Mouse (Mus musculus) gastrocnemius, postnatal 25 days (tissue): Measurements from ENCODE around the gene Notch2. TPM values are rescaled to one million over a fixed set of nuclear protein-coding genes. Genes with fewer than 3 reads are reported as not detected.

Experiments
- DNase-seq: peaks from one replicate; pipeline ENCODE4 v3.0.0; 2022
- total RNA-seq, 2 experiments: library from RNA; stranded (reverse); gene quantifications; 1 replicate in 1 of 2; 2 replicates in 1 of 2; pipeline ENCODE4 v1.2.3; 2021

Notch2 gene
- total RNA-seq, 2 experiments from 2014 or later: 9.9 to 10.3 TPM

- peak; percentile 63 for DNase-seq
Observed at GRCm38 (mm10) chr3:98052507-98053430, 39.4 kb downstream of the Notch2 start.

DNA sequence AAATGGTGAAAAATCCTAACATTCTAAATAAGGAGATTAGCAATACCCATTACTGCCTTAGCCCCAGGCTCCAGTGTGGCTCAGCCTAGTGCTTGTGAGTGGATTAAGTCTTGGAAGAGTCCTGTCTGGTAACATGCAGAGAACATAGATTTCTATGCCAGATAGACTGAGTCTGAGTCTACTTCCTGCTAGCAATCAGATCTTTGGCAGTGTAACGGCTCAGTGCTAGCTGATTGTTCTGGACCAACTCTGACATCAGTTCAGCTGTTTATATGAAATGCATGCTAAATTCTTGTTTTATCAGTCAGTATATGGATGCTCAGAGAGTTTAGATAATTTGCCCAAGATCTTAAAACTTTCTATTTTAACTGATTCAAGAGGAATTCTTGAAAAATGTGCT is 40.5 kb downstream of the Notch2 start:
- DNase-seq: no peak

DNA sequence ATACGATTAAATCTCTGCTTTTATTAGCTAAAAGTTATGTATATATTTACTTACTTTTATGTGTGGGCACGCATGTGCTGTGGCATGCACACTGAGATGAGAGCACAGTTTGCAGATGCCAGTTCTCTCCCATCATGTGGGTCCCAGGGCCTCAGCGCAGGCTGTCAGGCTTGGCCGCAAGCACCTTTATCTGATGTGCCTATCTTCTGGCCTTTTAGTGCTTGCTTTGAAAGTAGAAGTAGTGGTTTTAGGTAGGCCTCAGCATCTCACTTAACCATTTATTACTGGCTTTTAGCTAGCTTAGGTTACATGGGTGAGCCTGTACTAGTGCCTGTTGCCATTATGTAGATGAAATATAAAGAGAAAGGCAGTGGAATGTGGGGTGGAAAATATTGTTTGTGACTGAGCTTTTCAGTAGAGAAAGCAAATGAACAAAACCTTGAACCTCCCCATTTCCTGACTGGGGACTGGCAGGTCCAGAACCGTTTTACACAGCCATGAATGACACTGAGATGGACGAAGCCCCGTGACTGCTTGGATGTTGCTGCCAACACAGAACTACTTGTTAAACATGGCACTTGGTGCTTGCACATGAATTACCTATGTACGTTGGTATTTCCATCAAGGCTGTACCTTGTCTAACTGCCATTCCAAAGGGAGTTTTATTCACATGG is 41.1 kb downstream of the Notch2 start:
- no peak for DNase-seq

DNA sequence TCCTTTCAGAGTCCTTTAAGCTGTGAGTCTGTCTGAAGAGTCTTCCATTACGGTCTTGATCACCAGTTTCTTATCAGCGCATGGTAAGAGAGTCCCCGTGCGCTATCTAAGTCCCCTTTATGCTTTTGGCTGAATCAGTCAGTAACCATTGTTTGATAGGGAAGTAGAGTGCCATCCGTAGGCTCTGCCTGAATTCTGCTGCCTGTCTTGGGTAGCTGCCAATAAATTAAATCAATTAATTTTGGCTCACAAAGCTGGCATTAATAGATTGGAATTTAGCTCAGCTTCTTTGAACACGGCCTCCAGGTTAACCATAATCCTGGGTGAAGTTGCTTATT is 41.6 kb downstream of the Notch2 start:
- no peak for DNase-seq

GRCm38 (mm10) chr3:98055808-98056728 is 42.7 kb downstream of the Notch2 start:
- DNase-seq: no peak

DNA sequence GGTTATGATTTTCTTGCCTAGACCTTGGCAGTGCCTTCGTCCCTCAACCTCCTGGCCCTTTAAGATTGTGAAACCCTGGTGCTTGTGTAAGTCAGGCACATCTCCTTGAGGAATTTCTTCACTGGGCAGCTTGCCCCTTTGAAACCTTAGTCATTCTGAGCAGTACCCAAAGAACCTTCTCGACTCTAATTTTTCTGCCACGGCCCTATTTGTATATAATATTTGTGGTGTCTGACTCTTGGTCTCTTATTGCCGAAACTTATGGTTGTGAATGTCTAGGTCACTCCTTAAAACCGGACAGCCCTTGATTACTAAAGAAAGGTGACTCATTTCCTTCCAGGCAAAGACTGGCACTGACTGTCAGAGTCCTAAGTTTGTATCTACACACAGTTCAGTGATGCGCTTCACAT is 43.6 kb downstream of the Notch2 start:
- peak; percentile 62 for DNase-seq

DNA sequence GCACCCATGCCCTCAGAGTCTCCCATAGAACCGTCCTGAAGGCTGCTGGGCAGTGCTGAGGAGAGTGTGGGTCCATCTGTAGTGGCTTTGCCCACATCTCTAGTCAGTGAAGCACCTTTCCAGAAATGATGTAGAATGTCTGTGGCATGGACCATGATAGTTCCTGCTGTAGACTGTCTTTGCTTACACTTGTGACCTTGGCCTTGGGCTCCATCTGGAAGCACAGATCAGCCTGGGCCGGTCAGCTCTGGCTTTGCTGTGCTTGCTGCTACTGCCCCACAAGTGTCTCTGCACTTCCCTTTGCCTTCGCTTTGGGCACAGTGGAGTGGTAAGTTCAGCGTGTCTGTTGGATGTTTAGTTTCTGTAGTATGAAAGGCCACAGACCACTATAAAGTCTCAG is 45.7 kb downstream of the Notch2 start:
- DNase-seq: no peak

GRCm38 (mm10) chr3:98060981-98061660 is 47.8 kb downstream of the Notch2 start:
- no peak for DNase-seq

DNA sequence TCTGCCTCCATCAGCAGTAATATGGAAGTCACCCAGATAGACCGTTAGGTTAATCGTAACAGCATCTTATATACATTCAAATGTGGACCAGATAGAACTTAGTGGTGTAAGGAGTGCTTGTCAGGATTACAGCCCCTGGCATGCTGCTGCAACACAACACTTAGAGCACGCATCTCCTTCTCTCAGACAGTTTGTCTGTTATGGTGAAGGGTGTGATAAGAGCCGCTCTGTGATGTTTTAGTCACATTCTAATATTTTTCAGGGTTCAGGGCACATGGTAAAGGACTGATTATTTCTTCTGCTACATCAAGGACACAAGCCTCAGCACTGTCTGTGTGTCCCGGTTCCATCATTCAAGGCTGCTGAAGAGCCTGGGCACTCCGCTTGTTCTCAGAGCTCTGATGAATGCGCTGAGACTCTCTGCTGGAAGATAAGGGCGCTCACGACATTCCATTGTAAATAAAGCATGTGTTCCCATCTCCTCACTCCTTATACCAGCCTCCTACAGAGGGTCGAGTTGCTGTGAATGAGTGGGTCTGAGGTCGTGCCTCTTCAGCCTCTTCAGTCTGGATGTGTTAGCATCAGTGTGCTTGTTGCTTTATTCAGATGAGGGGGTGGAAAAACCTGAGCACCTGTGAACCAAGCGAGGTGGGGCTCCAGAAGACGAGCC is 48.5 kb downstream of the Notch2 start:
- DNase-seq: no peak

GRCm38 (mm10) chr3:98062591-98063185 is 49.4 kb downstream of the Notch2 start:
- DNase-seq: no peak

- DNase-seq: peak; percentile 63
Observed at GRCm38 (mm10) chr3:98063186-98063771, 50.0 kb downstream of the Notch2 start.

GRCm38 (mm10) chr3:98063833-98064232 is 50.5 kb downstream of the Notch2 start:
- no peak for DNase-seq

DNA sequence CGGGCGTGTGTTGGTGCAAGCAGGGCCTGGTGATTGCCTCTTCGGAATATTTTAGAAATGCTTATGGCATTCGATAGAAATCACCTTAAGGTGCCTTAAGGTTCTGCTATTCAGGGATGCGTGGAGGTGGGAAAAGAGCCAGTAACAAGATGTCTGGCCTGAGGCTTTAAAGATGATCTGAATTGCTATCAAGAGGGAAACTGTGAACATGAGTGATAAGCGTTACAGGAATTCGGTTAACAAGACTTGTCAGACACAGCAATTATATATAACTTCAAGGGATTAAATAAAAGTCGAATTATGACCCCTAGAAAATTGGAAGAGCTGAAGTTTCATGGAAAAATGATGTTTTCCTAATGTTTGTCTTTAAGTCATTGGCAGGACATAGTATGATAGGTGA is 51.7 kb downstream of the Notch2 start:
- DNase-seq: no peak

GRCm38 (mm10) chr3:98066434-98066833 is 53.1 kb downstream of the Notch2 start:
- no peak for DNase-seq

DNA sequence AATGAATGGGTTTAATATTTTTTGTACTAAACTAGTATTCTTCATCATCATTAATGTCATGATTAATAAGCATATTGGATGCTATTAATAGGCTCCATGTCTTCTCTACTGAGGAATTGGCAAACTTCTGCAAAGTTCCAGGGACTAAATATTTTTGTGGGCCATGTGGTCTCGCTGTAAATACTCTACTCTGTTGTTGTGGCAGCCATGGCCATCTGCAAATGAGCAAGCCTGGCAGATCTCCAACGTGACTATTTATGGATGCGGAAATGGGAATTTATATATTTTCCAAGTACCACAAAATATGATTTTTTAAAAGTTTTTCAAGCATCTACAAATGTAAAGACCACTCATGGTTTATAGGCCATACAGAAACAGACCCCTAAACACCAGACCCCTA is 54.1 kb downstream of the Notch2 start:
- no peak for DNase-seq

DNA sequence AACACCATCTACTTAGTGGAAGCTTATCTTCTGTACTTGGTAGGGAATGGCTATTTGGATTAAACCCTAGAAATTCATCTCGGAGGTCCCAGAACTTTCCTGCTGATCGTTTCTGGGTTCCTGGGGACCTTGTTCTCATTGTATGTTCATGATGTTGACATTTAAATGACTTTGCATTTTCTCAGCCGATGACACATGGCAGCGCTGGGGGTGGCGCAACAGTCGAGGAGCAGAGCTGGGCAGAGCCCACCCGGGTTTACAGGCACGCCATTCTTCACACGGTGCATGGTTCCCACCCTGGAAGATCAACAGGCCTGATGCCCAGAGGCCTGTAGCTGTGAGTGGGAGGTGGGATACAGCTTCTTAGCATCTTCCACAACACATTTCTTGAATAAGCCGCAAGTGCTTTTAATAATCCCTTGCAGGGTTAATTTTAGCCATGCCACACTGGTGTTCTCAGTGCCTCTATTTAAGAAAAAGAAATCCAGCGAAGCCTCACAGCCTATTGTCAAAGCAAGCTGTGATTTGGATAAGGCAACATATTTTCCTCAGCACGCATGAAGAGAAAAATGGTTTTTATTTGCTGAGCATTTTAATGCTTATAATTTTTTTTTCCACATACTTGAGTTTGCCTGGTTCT is 54.6 kb downstream of the Notch2 start:
- no peak for DNase-seq

DNA sequence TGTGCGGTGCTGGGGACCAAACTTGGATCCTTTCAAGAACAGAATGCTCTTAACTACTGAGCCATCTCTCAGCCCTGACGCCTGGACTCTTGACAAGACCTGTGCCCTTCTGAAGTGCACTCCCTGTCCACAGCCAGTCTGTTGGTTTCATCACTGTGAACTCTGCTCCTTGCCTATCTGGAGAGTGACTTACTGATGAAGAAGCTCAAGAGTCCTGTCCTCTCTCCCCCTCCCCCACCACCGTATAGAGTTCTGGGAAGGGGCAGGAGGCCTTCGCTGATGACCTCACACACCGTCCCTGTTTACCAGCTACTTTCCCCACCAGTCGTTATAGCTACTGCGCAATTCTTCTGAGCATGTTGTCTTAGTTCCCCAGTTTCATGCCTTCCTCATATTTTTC is 55.8 kb downstream of the Notch2 start:
- DNase-seq: no peak

DNA sequence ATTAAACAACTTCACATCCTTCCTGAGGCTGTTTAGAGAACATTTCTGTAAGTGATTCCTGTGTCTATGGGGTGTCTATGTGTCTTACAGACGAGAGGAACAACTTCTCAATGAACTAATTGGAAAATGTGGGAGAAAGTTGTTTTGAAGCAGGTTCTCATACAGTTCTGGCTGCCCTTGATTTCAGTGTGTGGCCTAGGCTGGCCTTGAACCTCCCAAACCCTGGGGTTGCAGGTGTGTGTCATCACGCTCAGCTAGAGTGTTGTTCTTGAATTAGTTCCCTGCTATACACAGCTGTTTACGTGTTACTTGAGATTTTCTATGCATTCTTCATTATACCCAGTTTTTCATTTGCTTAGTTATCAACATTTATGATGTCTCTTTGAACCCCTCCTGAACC is 56.5 kb downstream of the Notch2 start:
- DNase-seq: no peak

GRCm38 (mm10) chr3:98072570-98072969 is 59.2 kb downstream of the Notch2 start:
- DNase-seq: no peak

- DNase-seq: no peak
Observed at GRCm38 (mm10) chr3:98073545-98073944, 60.2 kb downstream of the Notch2 start.
